In the genomic region with DNA sequence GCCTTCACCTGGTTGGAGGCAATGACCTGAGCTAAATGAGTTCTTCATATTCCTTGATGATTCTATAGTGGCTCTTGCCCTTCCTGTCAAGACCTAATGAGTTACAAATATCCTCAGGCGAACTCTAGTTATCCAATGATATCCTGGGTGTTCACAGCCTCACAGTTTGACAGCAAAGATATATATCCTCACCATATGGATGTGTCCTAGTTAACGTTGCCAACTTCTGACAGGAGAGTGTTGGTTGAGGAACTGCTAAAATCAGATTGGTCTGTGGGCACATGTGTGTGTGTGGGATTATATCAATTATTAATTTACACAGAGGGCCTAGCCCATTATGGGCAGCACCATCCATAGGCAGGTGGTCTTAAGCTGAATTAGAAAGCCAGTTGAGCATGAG, we compare ENCODE assay signal across 24 mouse cellular contexts.
"Had no signal": no experiment of that assay in that cellular context is flagged by ENCODE, and none has a peak within 500 bp of the region (broad histone marks: within the 10 kb centered on the region; RNA-seq: fewer than 3 reads in every experiment).

No protein-coding gene starts in this region.

- H3K27me3 ChIP-seq: heart, embryonic 13.5 days; heart, embryonic 15.5 days; hindbrain, embryonic 15.5 days; kidney, embryonic 15.5 days; limb, embryonic 12.5 days; liver, embryonic 13.5 days had no signal

- DNase-seq: forebrain, postnatal 0 days; gastrocnemius, postnatal 14 days; gastrocnemius, postnatal 36 days; heart, adult 11 months; heart, adult 2 months; heart, postnatal 14 days; heart, postnatal 36 days; kidney, adult 11 months; kidney, adult 2 months; kidney, adult 9 months; kidney, postnatal 14 days; kidney, postnatal 36 days; layer of hippocampus, adult 9-11 months; layer of hippocampus, postnatal 36 days; liver; liver, embryonic 13.5 days had no signal

- H3K4me3 ChIP-seq: heart, adult 2 months; heart, embryonic 13.5 days; heart, embryonic 15.5 days; hindbrain, embryonic 13.5 days; hindbrain, embryonic 15.5 days; kidney, embryonic 15.5 days; limb, embryonic 12.5 days; liver, embryonic 13.5 days had no signal

- H3K36me3 ChIP-seq: heart, embryonic 13.5 days; heart, embryonic 15.5 days; hindbrain, embryonic 13.5 days; hindbrain, embryonic 15.5 days; kidney, embryonic 15.5 days; limb, embryonic 12.5 days; liver, embryonic 13.5 days had no signal

- H3K27ac ChIP-seq: heart, adult 2 months; heart, embryonic 13.5 days; heart, embryonic 15.5 days; hindbrain, embryonic 13.5 days; hindbrain, embryonic 15.5 days; hindbrain, postnatal 0 days; kidney, embryonic 15.5 days; kidney, postnatal 0 days; limb, embryonic 12.5 days; liver, embryonic 13.5 days had no signal

- ATAC-seq: forebrain, postnatal 0 days; hindbrain, postnatal 0 days had no signal
